Mouse (Mus musculus): ENCODE results near the gene Whamm. TPM values are rescaled to one million over a fixed set of nuclear protein-coding genes. Genes with fewer than 3 reads are reported as not detected.

Whamm gene
- total RNA-seq, 2 experiments from 2014 or later: 8.2 to 9.4 TPM

DNA sequence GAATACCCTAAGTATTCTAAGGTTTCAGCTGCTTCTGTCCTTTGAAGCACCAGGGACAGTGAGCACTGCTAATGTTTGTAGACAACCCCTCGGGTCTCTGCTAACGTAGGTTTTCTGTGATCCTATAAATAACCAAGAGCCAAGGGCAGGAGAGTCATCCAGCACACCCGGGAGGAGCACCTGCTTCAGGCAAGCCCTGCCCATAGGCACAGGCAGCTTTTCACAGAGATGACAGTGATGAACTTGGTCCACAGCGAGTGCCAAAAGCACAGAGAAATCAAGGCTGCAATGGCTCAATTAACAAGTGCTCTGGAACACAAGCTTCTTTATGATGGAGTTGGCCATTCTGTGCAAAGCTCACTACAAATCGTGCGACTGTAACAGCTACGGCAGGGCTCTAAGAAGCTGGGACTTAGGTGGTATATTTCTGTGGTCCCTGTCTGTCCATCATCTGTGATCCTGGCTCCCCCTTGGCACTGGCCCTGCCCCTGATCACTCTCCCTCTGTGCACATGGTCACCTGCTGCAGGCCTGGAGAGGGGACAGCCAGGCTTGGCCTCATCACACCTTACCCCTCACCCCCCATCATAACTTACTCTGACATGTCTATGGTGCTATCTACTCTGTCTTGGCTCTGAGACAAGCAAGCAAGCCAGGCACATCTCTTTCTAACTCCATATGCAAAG lies 73.6 kb downstream of the Whamm start:
- DNase-seq (ENCODE audit: low spot score): no peak
- intact Hi-C loops (cut with DNase I): loop anchor here (5.0 kb wide), 1 partner anchor 38 kb away; no protein-coding TSS in a partner anchor

Other genes with a start within 250 kb of the Whamm start
- gene Rps17, start 226.0 kb upstream of the Whamm start, total RNA-seq (2021): 100 to 1,000 TPM; 798 to 858 TPM
- gene Cpeb1, start 115.8 kb upstream of the Whamm start, total RNA-seq (2021): 10 to 100 TPM in 1 of 2 experiments, 1 to 10 TPM in 1; 7.0 to 12.3 TPM
- gene Ap3b2, start 77.3 kb upstream of the Whamm start, total RNA-seq (2021): not detected
- not detected for gene BC048679, start 73.0 kb upstream of the Whamm start, total RNA-seq (2021)
- gene Fsd2, start 4.3 kb upstream of the Whamm start, total RNA-seq (2021): 100 to 1,000 TPM; 300 to 302 TPM
- gene Homer2, start 136.3 kb downstream of the Whamm start, total RNA-seq (2021): 100 to 1,000 TPM; 102 to 112 TPM
- 10 to 100 TPM; 30.0 to 31.1 TPM for gene Ramac, start 191.7 kb downstream of the Whamm start, total RNA-seq (2021)
- 10 to 100 TPM; 21.8 to 28.5 TPM for gene 3110040N11Rik, start 218.2 kb downstream of the Whamm start, total RNA-seq (2021)

Measured in heart, postnatal 25 days (tissue).